Mouse (Mus musculus) splenic B cell, adult 2 months (primary cell): ENCODE data around the gene Phospho1.
"Not testable (repeated sequence)": the region's sequence is repeated elsewhere in the genome, so short reads cannot be mapped to it uniquely, and the experiment has no call there.

Source experiments
- DNase-seq: peaks from one replicate; pipeline ENCODE4 v3.0.0-alpha.2; 2011; ENCODE audit warnings: low read depth, low spot score
- H3K27me3 ChIP-seq: 2 replicates; pipeline ENCODE4 v1.6.1; 2012; ENCODE audit warnings: mild to moderate bottlenecking, low read length, moderate library complexity, mixed read lengths; ENCODE audit not compliant: control insufficient read depth, poor library complexity, insufficient read depth, severe bottlenecking
- H3K36me3 ChIP-seq: 2 replicates; pipeline ENCODE4 v1.6.1; 2012; ENCODE audit warnings: mild to moderate bottlenecking, low read length, moderate library complexity, mixed read lengths; ENCODE audit not compliant: control insufficient read depth, poor library complexity, insufficient read depth, severe bottlenecking

The Phospho1 gene

DNA sequence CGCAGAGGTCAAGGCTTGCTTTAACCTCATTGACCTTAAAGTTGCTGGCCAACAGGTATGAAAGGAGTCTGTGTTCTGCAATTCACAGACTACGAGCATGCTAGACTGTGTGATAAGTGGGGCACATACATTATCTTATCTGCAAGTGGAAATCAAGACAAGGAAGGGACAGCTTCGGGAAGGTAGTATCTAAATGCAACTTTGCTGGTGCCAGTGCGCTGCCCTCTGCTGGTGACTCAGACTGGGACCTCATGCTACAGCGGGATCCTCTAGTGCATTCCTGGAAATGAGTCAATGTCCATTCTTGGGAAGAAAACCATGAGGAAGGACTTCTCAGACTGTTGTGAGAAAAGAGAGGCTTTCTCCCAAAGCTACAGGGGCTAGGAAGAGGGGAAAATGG, 29.4 kb downstream of the Phospho1 start:
- peak; percentile 82 for DNase-seq
- Histone ChIP-seq H3K36me3 (no peaks in the 10 kb centered on the region), H3K27me3 (no peaks in the 10 kb centered on the region)

- no peaks in the 10 kb centered on the region for H3K36me3 ChIP-seq
- no peak for DNase-seq
- no peaks in the 10 kb centered on the region for H3K27me3 ChIP-seq
Measured at GRCm38 (mm10) chr11:95857306-95857705, 33.0 kb downstream of the Phospho1 start.

DNA sequence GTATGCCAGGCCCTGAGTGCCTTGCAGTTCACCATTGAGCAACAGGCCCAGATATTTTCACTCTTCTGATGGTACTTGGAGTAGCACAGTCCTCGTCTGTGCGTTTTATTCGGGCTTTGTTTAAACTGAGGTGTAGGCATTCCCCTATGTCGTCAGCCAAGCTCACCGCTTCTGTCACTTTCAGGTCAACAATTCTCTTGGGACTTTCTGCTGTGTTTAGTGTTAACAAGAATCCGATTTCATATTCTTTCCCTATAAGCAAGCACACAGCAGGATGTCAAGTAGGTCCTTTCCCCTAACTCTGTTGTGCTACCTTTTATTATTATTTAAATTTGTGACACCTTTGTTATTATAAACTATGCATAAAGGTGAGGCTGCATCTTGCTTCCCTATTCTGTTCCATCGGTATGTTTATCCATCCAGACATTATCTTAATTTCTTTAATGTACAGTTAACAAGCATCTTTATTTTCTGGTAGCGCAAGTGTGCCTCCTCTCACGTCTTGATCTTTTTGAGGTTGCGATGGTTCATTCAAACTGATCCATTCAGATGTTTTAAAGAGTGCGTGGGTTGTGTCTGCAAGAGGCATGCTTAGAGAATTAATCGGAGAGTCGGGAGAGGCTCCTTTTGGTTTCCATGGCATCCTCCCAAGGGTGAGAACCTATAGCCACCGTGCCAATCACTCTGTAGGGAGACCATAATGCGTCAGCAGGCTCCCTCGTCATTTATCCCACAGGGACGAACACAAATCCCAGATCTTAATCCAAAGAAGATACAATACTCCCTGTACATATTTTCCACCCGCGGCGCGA, 33.6 kb downstream of the Phospho1 start:
- Histone ChIP-seq H3K36me3 (no peaks in the 10 kb centered on the region), H3K27me3 (no peaks in the 10 kb centered on the region)
- DNase-seq: peak; percentile 42

DNA sequence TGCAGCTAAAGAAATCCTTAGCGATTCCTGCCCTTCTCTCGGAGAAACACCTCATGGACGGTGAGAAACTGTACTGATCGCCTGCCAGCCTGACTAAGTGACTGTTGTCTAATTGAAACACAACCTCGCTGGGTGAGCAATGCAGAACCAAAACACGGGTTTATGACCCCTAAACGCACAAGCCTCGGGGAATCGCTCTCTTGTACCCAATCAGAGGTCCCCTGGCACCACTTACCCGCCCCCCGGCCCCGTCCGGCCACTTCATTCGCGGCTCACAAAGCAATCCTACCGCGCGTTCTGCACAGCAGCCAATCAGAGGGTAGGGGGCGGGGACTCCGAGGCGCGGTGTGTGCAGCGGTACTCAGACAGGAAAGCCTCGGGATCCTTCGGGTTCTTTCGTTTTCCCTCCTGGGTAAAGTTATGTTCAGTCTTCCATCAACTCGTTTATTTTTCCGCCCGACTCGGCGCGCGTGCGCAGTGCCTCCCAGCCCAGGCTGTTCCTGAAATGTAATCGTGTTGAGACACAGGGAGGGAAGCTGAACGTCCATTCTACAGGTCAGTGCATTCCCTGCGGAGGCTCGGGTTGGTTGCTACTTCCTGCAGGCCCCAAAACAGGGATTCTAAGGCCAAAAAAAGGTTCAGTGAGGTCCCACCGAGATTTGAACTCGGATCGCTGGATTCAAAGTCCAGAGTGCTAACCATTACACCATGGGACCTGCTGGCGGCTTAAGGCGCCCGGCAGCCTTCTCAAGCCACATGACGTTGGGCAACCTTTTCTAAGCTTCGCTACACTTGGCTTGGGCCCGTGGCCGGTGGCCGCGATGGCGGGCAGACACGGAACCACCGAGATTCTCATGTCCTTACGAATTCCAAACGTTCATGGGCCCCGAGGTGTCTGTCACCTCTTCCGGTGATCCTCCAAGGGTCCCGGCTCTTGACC, 34.5 kb downstream of the Phospho1 start:
- peak; percentile 99 for DNase-seq
- Histone ChIP-seq H3K27me3 (no peaks in the 10 kb centered on the region), H3K36me3 (no peaks in the 10 kb centered on the region)

- Histone ChIP-seq H3K36me3 (no peaks in the 10 kb centered on the region), H3K27me3 (no peaks in the 10 kb centered on the region)
- peak; percentile 73 for DNase-seq
Measured at GRCm38 (mm10) chr11:95859468-95859855, 35.2 kb downstream of the Phospho1 start.

DNA sequence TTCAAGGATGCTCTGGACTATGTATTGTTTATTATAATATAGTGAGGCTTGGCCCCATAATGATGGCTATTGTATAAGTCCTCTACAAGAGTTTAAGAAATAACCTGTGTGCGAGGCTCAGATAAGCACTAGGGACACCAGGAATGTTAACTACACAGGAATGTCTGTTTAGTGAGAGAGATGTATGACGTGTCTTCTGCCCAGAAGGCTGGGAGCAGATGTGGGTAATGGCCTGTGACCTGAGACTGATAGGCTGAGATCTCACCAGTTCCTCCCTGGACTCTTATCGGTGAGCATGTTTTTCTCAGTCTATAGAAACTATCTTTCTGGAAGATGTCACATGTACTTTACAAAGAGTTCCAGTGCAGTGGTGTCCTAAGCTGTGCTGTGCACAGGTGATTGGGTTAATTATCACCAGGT, 35.8 kb downstream of the Phospho1 start:
- no peaks in the 10 kb centered on the region for H3K36me3 ChIP-seq
- peak; percentile 31 for DNase-seq
- no peaks in the 10 kb centered on the region for H3K27me3 ChIP-seq

DNA sequence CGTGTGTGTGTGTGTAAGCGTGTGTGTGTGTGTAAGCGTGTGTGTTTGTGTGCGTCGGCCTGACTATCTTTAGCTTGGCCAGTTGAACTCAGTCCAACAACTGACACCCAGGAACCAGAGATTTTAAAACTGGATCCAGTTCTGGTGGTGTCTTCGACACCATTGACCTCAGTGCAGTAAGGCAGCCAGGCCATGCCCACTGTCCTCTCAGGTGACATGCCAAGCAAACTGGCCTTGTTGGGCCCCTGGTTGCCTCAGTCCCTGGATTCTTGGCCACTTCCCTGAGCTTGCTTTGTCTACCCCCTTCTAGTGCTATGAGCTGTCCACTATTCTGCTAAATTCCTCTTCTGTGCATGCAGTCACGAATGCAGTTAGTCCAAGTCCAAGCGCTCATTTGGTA, 37.1 kb downstream of the Phospho1 start:
- DNase-seq: no peak

DNA sequence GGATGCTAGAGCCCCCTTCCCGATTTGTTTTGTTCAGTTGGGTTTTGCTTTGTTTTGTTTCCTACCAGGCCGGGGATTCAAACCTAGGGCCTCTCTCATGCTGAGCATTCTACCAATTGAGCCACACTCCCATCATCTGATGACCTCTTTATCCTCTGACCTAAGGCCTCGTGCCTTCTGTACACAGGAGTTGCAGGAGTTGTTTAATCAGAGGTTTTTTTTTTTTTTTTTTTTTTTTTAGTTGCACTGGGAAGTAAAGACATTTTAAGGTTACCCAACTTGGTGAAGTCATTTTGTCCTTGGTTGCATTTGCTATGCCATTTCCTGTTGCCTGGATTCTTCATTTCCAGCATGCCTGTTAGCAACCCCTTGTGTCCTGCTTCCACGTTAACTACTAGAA, 45.1 kb downstream of the Phospho1 start:
- DNase-seq: no peak
- H3K27me3 ChIP-seq: no peaks in the 10 kb centered on the region
- H3K36me3 ChIP-seq: no peaks in the 10 kb centered on the region

More for the DNA sequence above, 37.1 kb downstream of the Phospho1 start:
- Histone ChIP-seq H3K36me3 (no peaks in the 10 kb centered on the region), H3K27me3 (no peaks in the 10 kb centered on the region)

- DNase-seq: peak; percentile 78
Measured at GRCm38 (mm10) chr11:95869918-95870470, 45.7 kb downstream of the Phospho1 start.

GRCm38 (mm10) chr11:95875804-95876203, 51.5 kb downstream of the Phospho1 start:
- Histone ChIP-seq H3K27me3 (no peaks in the 10 kb centered on the region), H3K36me3 (no peaks in the 10 kb centered on the region)
- peak; percentile 43 for DNase-seq

More at GRCm38 (mm10) chr11:95869918-95870470, 45.7 kb downstream of the Phospho1 start:
- Histone ChIP-seq H3K27me3 (no peaks in the 10 kb centered on the region), H3K36me3 (no peaks in the 10 kb centered on the region)

DNA sequence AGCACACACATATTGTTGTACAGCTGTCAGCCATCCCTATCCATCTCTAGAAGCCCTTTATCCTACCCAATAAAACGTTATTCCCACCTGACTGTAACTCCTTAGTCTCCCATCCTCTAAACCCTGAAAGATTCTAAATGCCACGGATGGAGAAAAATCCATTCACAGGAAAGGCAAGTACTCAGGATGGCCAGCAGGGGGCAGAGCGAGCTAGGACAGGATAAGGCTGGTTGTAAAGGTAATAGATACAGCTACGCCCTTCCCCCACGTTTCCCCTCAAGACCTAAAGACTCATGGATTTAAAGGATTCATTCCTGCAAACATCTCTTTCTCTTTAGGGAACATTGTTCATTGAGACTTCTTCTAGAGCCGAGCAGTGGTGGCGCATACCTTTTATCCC, 52.0 kb downstream of the Phospho1 start:
- peak; percentile 74 for DNase-seq
- Histone ChIP-seq H3K27me3 (no peaks in the 10 kb centered on the region), H3K36me3 (no peaks in the 10 kb centered on the region)

GRCm38 (mm10) chr11:95879861-95880260, 55.6 kb downstream of the Phospho1 start:
- not testable (repeated sequence) for H3K27me3 ChIP-seq

More at GRCm38 (mm10) chr11:95879861-95880260, 55.6 kb downstream of the Phospho1 start:
- H3K36me3 ChIP-seq, DNase-seq: not testable (repeated sequence)
